Mouse (Mus musculus): ENCODE data around the gene Ebf1. TPM values are rescaled to one million over a fixed set of nuclear protein-coding genes. Genes with fewer than 3 reads are reported as not detected.

The Ebf1 gene
- polyA plus RNA-seq, 1 experiment from 2014 or later, result 109 TPM

GRCm38 (mm10) chr11:44917059-44917458, 299.9 kb downstream of the Ebf1 start:
- Histone ChIP-seq H3K9me3 (no peaks in the 10 kb centered on the region), H3K4me3 (no peak overlapping the region), H3K27me3 (replicated peaks) (no peaks in the 10 kb centered on the region), H3K4me2 (replicated peaks) (no peak overlapping the region), H3K9ac (no peak overlapping the region), H3K27ac (no peak overlapping the region), H3K36me3 (no peaks in the 10 kb centered on the region), H3K4me1 (no peaks in the 10 kb centered on the region)
- WGBS, result 70% methylated on average over 8 of the region's 8 CpGs
- ATAC-seq (ENCODE audit: low FRiP score, low read depth), result no peak

- no peak overlapping the region for H3K4me3 ChIP-seq
- no peaks in the 10 kb centered on the region for H3K36me3 ChIP-seq
- ATAC-seq (ENCODE audit: low FRiP score, low read depth), result no peak
- no peaks in the 10 kb centered on the region for H3K9me3 ChIP-seq
- H3K4me2 ChIP-seq (replicated peaks), result no peak overlapping the region
- no peaks in the 10 kb centered on the region for H3K27me3 ChIP-seq (replicated peaks)
- 89% methylated on average over 3 of the region's 3 CpGs for WGBS
- no peak overlapping the region for H3K9ac ChIP-seq
- H3K4me1 ChIP-seq, result 0 out of 2 replicates have a peak, but pooled peaks cover 4% of the 10 kb centered on the region
- H3K27ac ChIP-seq, result no peak overlapping the region
Observed at GRCm38 (mm10) chr11:44923138-44923537, 306.0 kb downstream of the Ebf1 start.

GRCm38 (mm10) chr11:44923868-44924508, 306.9 kb downstream of the Ebf1 start:
- ATAC-seq (ENCODE audit: low FRiP score, low read depth), result no peak
- Histone ChIP-seq H3K4me3 (no peak overlapping the region), H3K27ac (no peak overlapping the region), H3K9me3 (no peaks in the 10 kb centered on the region), H3K4me2 (replicated peaks) (no peak overlapping the region), H3K4me1 (0 out of 2 replicates have a peak, but pooled peaks cover 4% of the 10 kb centered on the region), H3K27me3 (replicated peaks) (no peaks in the 10 kb centered on the region), H3K9ac (no peak overlapping the region), H3K36me3 (no peaks in the 10 kb centered on the region)
- WGBS, result 80% methylated on average over 10 of the region's 10 CpGs

GRCm38 (mm10) chr11:44924896-44925295, 307.8 kb downstream of the Ebf1 start:
- Histone ChIP-seq H3K9ac (no peak overlapping the region), H3K4me3 (no peak overlapping the region), H3K4me2 (replicated peaks) (no peak overlapping the region), H3K27me3 (replicated peaks) (no peaks in the 10 kb centered on the region), H3K9me3 (no peaks in the 10 kb centered on the region), H3K36me3 (no peaks in the 10 kb centered on the region), H3K27ac (no peak overlapping the region), H3K4me1 (0 out of 2 replicates have a peak, but pooled peaks cover 4% of the 10 kb centered on the region)
- WGBS, result 54% methylated on average over 8 of the region's 8 CpGs
- ATAC-seq (ENCODE audit: low FRiP score, low read depth), result no peak

GRCm38 (mm10) chr11:44925806-44926525, 308.8 kb downstream of the Ebf1 start:
- Histone ChIP-seq H3K9ac (no peak overlapping the region), H3K27me3 (replicated peaks) (no peaks in the 10 kb centered on the region), H3K9me3 (no peaks in the 10 kb centered on the region), H3K36me3 (no peaks in the 10 kb centered on the region), H3K4me1 (0 out of 2 replicates have a peak, but pooled peaks cover 4% of the 10 kb centered on the region), H3K4me2 (replicated peaks) (no peak overlapping the region), H3K4me3 (no peak overlapping the region), H3K27ac (no peak overlapping the region)
- ATAC-seq (ENCODE audit: low FRiP score, low read depth), result no peak
- 91% methylated on average over 12 of the region's 12 CpGs for WGBS

- Histone ChIP-seq H3K9me3 (no peaks in the 10 kb centered on the region), H3K4me3 (no peak overlapping the region), H3K27me3 (replicated peaks) (no peaks in the 10 kb centered on the region), H3K4me2 (replicated peaks) (no peak overlapping the region), H3K9ac (no peak overlapping the region), H3K36me3 (no peaks in the 10 kb centered on the region), H3K27ac (no peak overlapping the region), H3K4me1 (0 out of 2 replicates have a peak, but pooled peaks cover 4% of the 10 kb centered on the region)
- no peak for ATAC-seq (ENCODE audit: low FRiP score, low read depth)
- WGBS, result 92% methylated on average over 6 of the region's 6 CpGs
Observed at GRCm38 (mm10) chr11:44928403-44928802, 311.3 kb downstream of the Ebf1 start.

- 68% methylated on average over 6 of the region's 6 CpGs for WGBS
- Histone ChIP-seq H3K27ac (no peak overlapping the region), H3K4me3 (no peak overlapping the region), H3K4me2 (replicated peaks) (no peak overlapping the region), H3K9me3 (no peaks in the 10 kb centered on the region), H3K36me3 (no peaks in the 10 kb centered on the region), H3K27me3 (replicated peaks) (no peaks in the 10 kb centered on the region), H3K9ac (no peak overlapping the region), H3K4me1 (no peaks in the 10 kb centered on the region)
- ATAC-seq (ENCODE audit: low FRiP score, low read depth), result no peak
Observed at GRCm38 (mm10) chr11:44932942-44933483, 315.9 kb downstream of the Ebf1 start.

GRCm38 (mm10) chr11:44943781-44944180, 326.7 kb downstream of the Ebf1 start:
- no peak for ATAC-seq (ENCODE audit: low FRiP score, low read depth)
- Histone ChIP-seq H3K4me2 (replicated peaks) (no peak overlapping the region), H3K36me3 (no peaks in the 10 kb centered on the region), H3K4me1 (no peaks in the 10 kb centered on the region), H3K4me3 (no peak overlapping the region), H3K9me3 (no peaks in the 10 kb centered on the region), H3K27ac (no peak overlapping the region), H3K9ac (no peak overlapping the region), H3K27me3 (replicated peaks) (no peaks in the 10 kb centered on the region)
- 73% methylated on average over 4 of the region's 4 CpGs for WGBS

- no peak overlapping the region for H3K4me2 ChIP-seq (replicated peaks)
- H3K36me3 ChIP-seq, result no peaks in the 10 kb centered on the region
- no peaks in the 10 kb centered on the region for H3K4me1 ChIP-seq
- 90% methylated on average over 2 of the region's 2 CpGs for WGBS
- ATAC-seq (ENCODE audit: low FRiP score, low read depth), result no peak
- H3K4me3 ChIP-seq, result no peak overlapping the region
- H3K27me3 ChIP-seq (replicated peaks), result no peaks in the 10 kb centered on the region
- no peaks in the 10 kb centered on the region for H3K9me3 ChIP-seq
- H3K27ac ChIP-seq, result no peak overlapping the region
- no peak overlapping the region for H3K9ac ChIP-seq
Observed at GRCm38 (mm10) chr11:44944401-44944800, 327.3 kb downstream of the Ebf1 start.

GRCm38 (mm10) chr11:44946618-44947017, 329.5 kb downstream of the Ebf1 start:
- H3K27ac ChIP-seq, result no peak overlapping the region
- 90% methylated on average over 3 of the region's 3 CpGs for WGBS
- no peak overlapping the region for H3K4me2 ChIP-seq (replicated peaks)
- ATAC-seq (ENCODE audit: low FRiP score, low read depth), result no peak
- H3K4me3 ChIP-seq, result no peak overlapping the region
- no peaks in the 10 kb centered on the region for H3K4me1 ChIP-seq
- no peaks in the 10 kb centered on the region for H3K9me3 ChIP-seq
- H3K9ac ChIP-seq, result no peak overlapping the region
- H3K36me3 ChIP-seq, result no peaks in the 10 kb centered on the region
- H3K27me3 ChIP-seq (replicated peaks), result no peaks in the 10 kb centered on the region

- no peak overlapping the region for H3K9ac ChIP-seq
- no peaks in the 10 kb centered on the region for H3K4me1 ChIP-seq
- no peaks in the 10 kb centered on the region for H3K36me3 ChIP-seq
- WGBS, result 86% methylated on average over 6 of the region's 6 CpGs
- H3K4me2 ChIP-seq (replicated peaks), result no peak overlapping the region
- no peaks in the 10 kb centered on the region for H3K27me3 ChIP-seq (replicated peaks)
- no peak overlapping the region for H3K27ac ChIP-seq
- no peaks in the 10 kb centered on the region for H3K9me3 ChIP-seq
- ATAC-seq (ENCODE audit: low FRiP score, low read depth), result no peak
- H3K4me3 ChIP-seq, result no peak overlapping the region
Observed at GRCm38 (mm10) chr11:44948541-44948940, 331.4 kb downstream of the Ebf1 start.

- H3K36me3 ChIP-seq, result no peaks in the 10 kb centered on the region
- no peak overlapping the region for H3K27ac ChIP-seq
- H3K4me3 ChIP-seq, result no peak overlapping the region
- H3K9me3 ChIP-seq, result no peaks in the 10 kb centered on the region
- H3K27me3 ChIP-seq (replicated peaks), result no peaks in the 10 kb centered on the region
- H3K9ac ChIP-seq, result no peak overlapping the region
- no peak overlapping the region for H3K4me2 ChIP-seq (replicated peaks)
- ATAC-seq (ENCODE audit: low FRiP score, low read depth), result no peak
- WGBS, result 84% methylated on average over 3 of the region's 3 CpGs
- H3K4me1 ChIP-seq, result no peaks in the 10 kb centered on the region
Observed at GRCm38 (mm10) chr11:44949140-44949539, 332.0 kb downstream of the Ebf1 start.
